Mouse (Mus musculus) 3134 (cell line): ENCODE measurements at regions not wholly inside any gene's neighbourhood (a gene's known extent, or its start where the extent isn't known, plus 50 kb on each side); places are given as distances from the start of the nearest gene placed in this dataset.

Experiments
- DNase-seq: peaks from one replicate; pipeline ENCODE4 v3.0.0-alpha.2; 2011; ENCODE audit warnings: low spot score; ENCODE audit not compliant: insufficient read length; ENCODE audit errors: extremely low read depth

- DNase-seq = no peak
Observed at GRCm38 (mm10) chr12:27150871-27151853, 191.2 kb downstream of the Sox11 start.

- DNase-seq = no peak
Observed at GRCm38 (mm10) chr12:27143310-27143709, 199.1 kb downstream of the Sox11 start.

DNA sequence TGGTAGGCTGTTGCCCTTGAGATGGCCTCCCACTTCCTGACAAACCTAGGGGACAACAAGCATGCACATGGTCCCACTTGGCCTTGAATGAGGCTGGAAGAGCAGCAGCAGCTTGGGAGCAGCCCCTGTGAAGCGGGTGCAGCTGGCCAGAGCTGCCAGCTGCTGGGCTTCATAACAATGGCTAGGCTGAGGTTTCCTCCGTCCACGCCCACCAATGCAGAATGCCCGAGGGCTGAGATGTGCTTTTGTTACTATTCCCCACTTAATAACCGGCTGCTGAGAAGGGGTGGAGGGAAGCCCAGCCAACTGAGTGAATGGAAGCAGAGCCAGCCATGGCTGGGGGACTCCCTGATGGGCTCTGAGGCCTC lies 202.1 kb downstream of the Sox11 start:
- no peak for DNase-seq

DNA sequence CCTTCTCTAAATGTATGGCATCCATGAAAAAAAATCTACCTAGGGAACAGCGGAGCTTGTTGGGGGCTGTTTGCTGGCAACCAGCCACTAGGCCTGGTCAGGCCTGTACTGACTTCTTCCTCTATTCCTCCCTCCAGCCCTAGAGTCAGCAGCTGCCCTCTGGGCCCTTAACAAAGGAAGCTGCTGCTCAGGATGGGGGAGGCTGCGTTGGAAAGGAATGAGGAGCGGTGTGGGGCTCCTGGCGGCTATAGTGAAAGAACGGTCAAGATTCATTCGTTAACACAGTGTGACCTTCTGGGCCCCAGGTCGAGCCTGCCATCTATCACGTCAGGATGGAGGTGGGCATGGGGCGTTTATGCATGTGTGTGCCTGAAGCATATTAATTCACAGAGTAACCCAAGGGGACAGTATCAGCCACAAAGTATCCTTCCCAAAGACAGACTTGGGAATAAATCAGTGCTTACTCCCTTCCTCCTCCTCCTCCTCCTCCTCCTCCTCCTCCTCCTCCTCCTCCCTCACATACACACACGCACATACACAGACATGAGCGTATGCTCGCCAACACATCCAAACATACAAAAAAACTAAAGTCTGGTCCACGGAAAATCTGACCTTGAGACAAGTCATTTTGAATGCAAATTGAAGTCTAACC lies 202.6 kb downstream of the Sox11 start:
- DNase-seq = no peak

GRCm38 (mm10) chr12:27138663-27139633 lies 203.4 kb downstream of the Sox11 start:
- DNase-seq = no peak

- DNase-seq = no peak
Observed at GRCm38 (mm10) chr12:27135997-27136559, 206.3 kb downstream of the Sox11 start.

DNA sequence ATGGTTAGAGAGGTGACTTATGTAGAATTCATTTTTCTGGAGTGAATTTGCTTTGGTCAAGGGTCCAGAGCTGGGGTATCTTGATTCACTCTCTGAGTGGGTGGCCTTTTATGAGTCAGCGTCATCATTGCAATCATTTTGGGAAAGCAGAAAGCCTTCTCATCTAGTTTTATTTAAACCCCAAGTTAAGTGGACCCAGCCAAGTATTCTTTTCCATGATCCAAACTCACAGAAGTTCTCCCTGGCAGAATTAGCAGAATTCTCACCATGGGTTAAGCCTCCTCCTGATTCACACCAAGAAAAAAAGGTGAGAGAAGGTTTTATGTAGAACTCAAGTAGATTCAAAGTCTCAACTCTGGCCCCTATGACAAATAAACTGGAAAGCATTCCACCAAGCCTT lies 211.8 kb downstream of the Sox11 start:
- DNase-seq = no peak

GRCm38 (mm10) chr12:27127054-27127605 lies 215.2 kb downstream of the Sox11 start:
- no peak for DNase-seq

DNA sequence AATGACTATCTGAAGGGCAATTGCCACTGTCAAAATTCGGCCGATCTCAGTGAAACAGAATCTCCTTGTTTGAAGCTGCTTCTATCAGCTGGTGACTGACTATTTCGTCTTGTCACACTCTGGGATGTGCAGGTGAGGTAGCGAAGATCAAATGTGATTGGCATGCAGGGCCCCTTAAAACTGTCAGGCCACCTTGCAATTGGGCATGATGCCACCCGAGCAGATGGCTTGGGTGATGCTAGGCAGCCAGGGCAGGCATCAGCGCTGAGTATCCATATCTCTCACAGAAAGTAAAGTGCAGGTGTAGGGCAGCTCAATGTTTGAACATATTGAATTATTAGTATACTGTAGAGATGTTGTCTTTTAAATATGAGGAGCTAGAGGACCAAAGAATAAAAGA lies 223.8 kb downstream of the Sox11 start:
- no peak for DNase-seq

- DNase-seq = no peak
Observed at GRCm38 (mm10) chr12:27115392-27115791, 227.0 kb downstream of the Sox11 start.

- DNase-seq = no peak
Observed at GRCm38 (mm10) chr12:27104925-27105571, 237.3 kb downstream of the Sox11 start.

DNA sequence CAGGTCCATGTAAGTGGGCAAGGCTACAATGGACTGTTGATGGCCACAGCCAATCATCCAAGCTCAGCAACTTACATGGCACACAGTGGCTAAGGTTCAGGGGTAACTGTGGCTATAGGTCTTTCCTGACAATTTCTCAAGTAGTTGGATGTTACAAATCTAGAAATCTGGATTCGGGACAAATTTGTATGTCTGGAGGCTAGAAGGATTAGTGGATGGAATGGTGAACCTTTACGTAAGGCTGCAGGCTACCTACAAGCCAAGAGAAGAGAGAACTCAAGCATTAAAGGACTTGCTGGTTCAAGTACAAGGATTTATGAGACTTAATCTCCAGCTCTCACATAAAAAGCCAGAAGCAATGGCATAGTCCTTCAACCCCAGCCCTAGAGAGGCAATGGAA lies 239.4 kb downstream of the Sox11 start:
- DNase-seq = no peak

- no peak for DNase-seq
Observed at GRCm38 (mm10) chr12:27089206-27089605, 253.2 kb downstream of the Sox11 start.

DNA sequence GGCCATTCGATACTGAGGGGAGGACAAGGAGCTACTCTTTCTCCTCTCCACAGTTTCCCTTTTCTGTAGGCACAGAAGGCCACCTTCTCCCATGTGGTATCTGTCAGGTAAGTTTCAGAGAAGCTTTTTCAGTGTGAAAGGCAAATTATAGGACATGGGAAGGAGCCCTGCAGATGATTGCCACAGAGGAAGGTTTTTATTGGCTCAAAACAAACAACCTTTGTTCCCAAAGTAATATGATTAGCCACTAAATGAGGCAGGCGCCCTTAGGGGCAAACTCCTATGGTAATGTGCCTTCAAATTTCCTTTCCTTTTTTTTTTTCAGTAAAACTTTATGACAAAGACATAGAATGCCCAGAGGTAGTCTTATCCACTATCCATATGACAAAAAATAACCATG lies 256.5 kb downstream of the Sox11 start:
- no peak for DNase-seq

- DNase-seq = no peak
Observed at GRCm38 (mm10) chr12:27083645-27084550, 258.5 kb downstream of the Sox11 start.

DNA sequence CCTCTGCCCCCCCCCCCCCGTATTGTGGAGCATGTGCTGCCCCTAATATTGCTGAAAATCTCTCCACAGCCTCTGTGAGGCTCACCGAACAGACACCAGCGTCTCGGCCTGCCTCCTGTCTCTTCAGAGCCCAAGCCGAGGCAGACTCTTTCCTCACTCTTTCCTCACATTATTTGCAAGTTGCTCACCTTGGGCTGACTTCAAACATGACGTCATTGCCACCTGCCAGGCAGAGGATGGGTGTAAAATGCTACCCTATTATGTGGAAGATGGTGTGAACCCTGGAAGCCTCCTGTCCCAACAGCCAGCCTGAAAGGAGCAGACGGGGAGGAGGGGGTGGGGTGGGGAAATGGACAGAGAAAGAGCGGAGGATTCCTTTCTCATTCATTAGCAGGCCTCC lies 259.3 kb downstream of the Sox11 start:
- DNase-seq = no peak

DNA sequence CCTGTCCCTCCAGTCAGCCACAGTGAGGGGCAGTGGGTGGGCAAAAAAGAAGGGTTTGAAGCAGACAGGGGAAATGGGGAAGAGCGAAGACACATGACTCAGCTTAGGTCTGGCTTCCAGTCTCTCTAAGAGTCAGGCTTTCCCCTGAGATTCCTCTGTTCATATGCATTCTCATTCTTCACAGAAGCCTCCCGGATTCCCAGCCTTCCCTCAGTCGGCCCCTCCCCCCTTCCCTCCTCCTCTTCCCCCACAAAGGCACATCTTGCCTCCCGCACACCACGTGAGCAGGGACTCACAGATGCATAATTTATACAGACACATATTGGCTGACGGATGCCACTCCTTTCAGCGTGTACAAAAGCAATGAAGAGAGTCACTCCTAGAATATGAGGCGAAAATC lies 259.8 kb downstream of the Sox11 start:
- DNase-seq = no peak

- DNase-seq = no peak
Observed at GRCm38 (mm10) chr12:27076107-27076738, 266.2 kb downstream of the Sox11 start.
